Mouse (Mus musculus): ENCODE measurements at regions not wholly inside any gene's neighbourhood (a gene's known extent, or its start where the extent isn't known, plus 50 kb on each side); places are given as distances from the start of the nearest gene placed in this dataset.

DNA sequence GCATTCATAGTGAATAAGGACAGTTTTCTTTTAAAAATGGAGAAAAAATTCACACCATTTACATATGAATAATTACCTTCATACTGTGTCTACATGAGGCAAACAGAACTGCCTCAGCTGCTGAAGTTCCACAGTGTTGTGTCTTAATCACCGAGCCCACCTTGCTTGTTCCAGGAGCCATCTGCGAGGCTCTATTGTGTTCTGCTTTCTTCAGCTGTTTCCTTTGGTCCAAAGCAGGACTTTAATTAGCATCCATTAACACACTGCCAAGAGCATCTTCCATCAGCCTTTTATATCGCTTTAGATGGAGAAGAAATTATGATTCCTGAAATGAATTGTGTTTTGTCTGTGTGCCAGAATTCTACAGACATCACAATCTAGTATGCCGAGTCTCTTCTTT, 3423.1 kb upstream of the Lrrc6 start:
- DNase-seq (ENCODE audit: low spot score in 2 of 2): peak in 1 of 2 experiments; percentile 5

DNA sequence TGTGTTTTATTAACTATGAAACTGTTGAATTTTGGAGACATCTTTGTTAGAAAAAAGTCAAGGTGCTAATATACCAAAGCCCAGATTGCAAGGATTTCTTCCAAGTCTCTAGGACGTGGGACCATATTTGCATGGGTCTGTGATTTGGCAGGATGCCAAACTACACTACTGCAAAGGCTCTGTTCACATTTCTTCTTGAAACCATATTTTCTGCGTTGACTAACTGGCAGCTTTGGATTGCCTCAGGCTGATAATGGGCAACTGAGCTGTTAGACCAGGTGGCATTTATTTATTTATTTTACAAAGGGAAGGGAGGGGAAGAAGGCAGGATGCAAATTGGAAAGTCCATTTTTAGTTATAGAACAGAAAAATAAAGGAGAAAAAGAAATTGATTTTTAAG, 3422.6 kb upstream of the Lrrc6 start:
- peak; percentile 4 to 29 for DNase-seq (ENCODE audit: low spot score in 2 of 2)

DNA sequence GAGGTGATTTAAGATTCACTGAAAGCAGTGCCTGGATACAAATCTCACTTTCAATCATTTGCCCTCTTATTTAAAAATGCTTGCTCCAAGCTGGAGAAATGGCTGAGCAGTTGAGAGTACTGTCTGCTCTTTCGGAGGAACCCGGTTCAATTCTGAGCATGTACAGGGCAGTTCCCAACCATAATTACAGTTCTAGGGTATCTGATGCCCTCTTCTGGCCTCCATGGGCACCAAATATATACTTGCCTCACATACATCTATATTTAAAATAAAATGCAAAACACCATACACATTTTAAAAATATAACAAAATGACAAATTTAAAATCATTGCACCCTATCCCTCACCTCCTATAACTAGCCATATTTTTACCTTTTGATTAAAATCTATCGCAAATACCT, 3421.5 kb upstream of the Lrrc6 start:
- no peak for DNase-seq (ENCODE audit: low spot score in 2 of 2)

DNA sequence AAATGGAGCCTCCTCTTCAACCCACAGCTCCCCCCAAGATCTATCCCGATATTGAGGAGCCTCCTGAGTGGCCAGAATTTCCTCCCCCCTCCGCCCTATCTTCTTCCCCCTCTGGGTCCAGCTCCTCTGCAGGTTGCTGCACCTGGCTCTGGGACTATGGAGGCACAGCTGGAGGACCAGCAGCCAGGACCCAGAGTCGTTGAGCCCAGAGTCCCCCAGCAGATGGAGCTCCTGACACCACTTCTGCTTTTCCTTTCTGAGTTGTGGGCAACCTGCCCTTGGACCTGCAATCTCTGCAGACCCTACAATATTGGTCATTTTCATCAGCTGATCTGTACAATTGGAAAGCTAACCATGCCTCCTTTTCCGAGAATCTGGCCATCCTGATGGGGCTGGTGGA, 3385.1 kb upstream of the Lrrc6 start:
- DNase-seq (ENCODE audit: low spot score in 2 of 2): no peak

DNA sequence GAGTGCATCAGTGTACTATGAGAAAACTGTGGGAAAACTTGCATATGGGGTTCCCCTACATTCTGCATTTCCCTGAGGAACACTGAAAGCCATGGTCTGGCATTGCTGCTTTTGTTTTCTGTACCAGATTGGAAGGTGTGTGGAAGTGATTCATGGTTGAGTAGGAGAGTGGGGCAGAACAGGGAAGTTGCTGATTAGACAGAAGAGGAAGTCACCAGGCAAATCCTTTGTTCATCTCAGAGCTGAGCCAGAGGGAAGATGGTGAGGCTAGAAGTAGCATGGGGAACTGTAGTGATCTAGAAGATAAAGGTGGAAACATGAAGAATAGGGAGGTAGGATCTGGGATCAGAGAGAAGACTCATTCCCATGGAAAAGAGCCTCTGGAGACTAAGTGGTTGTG, 3377.8 kb upstream of the Lrrc6 start:
- no peak for DNase-seq (ENCODE audit: low spot score in 2 of 2)

DNA sequence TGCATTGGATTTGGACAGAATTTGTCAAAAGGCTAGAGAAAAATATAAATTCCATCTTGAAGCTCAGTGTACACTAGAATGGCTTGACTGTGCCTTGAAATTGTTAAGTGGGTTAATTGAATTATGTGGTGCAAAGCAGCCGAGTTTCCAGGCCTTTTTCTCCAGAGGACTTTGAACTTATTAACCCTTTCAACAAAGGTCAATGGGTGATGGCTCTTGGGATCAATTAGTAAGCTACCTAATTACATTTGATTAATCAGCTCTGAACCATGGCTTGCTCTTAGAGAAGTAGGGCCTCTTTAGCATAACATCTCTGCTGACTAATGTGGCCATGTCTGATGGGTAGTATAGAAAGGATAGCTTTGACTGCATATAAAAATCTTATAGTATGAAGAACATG, 3352.8 kb upstream of the Lrrc6 start:
- no peak for DNase-seq (ENCODE audit: low spot score in 2 of 2)

DNA sequence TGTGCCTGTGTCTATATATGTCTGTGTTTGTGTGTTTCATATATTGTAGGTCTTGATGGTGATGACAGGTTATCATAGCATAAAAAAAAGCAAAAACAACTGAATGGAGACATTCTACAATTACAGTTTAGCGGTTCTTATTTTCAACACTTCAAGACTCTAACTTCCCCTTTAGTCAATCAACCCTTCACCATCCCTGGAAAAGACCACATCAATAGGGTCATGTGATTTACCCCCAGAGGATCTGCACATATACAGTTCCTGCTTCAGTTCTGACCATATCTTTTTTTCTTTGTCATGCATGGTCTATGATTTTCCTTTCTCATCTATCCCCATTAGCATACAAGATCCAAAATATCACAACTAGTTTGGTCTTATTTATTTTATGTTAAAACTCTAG, 3348.9 kb upstream of the Lrrc6 start:
- no peak for DNase-seq (ENCODE audit: low spot score in 2 of 2)

All from layer of hippocampus, postnatal 10 days (tissue).